Comparison of ENCODE assay signal across 14 mouse cellular contexts in the genomic region with DNA sequence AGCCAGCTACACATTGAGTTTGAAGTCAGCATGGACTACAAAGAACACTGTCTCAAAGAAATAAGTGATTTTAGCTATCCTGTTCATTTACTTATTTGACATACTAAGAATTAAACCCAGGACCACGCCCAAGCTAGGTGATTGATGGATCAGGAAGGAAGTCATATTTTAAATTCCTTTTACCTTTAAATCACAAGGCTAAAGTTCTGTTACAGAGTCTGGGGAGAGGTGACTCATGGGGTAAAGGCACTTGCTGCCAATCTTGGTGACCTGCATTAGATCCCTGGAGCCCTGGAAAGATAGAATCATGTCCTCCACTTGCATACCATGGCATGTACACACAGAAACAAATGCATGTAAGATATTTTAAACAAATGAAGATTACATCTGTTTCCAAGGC.
"Had no signal": no experiment of that assay in that cellular context is flagged by ENCODE, and none has a peak within 500 bp of the region (broad histone marks: within the 10 kb centered on the region; RNA-seq: fewer than 3 reads in every experiment).

No protein-coding gene starts in this region.

- DNase-seq: gastrocnemius, adult 2 months; gastrocnemius, postnatal 10 days; gastrocnemius, postnatal 25 days; heart, adult 18-20 months; heart, postnatal 10 days; heart, postnatal 4 days; kidney, adult 18-20 months; kidney, adult 8-10 months; kidney, postnatal 10 days; kidney, postnatal 25 days; kidney, postnatal 4 days; layer of hippocampus, adult 9-11 months; liver; liver, embryonic 13.5 days had no signal
